Mouse (Mus musculus) liver, embryonic 13.5 days (tissue): ENCODE data around the gene Nfic. TPM values are rescaled to one million over a fixed set of nuclear protein-coding genes. Genes with fewer than 3 reads are reported as not detected.

Source experiments
- ATAC-seq: fragments of 200-750 bp; cut with Nextera tagmentation; 2 replicates; pipeline ENCODE4 v1.8.0; 2017; ENCODE audit warnings: low read depth, mild to moderate bottlenecking, moderate number of reproducible peaks, moderate library complexity
- DNase-seq: peaks from one replicate; pipeline ENCODE4 v3.0.0; 2022
- H3K27ac ChIP-seq: fragments of 300-500 bp; sonication (generic); 2 replicates; pipeline ENCODE4 v1.5.1; 2015; ENCODE audit warnings: moderate library complexity, mild to moderate bottlenecking, inconsistent platforms
- H3K27me3 ChIP-seq: fragments of 300-500 bp; sonication (generic); 2 replicates; pipeline ENCODE4 v1.6.1; 2015; ENCODE audit warnings: mild to moderate bottlenecking, inconsistent platforms
- H3K36me3 ChIP-seq: fragments of 300-500 bp; sonication (generic); 2 replicates; pipeline ENCODE4 v1.6.1; 2015; ENCODE audit warnings: mild to moderate bottlenecking, inconsistent platforms
- H3K4me1 ChIP-seq: fragments of 300-500 bp; sonication (generic); replicated peaks from 2 replicates; pipeline ENCODE4 v1.6.1; 2015; ENCODE audit warnings: inconsistent platforms
- H3K4me2 ChIP-seq: fragments of 300-500 bp; sonication (generic); 2 replicates; pipeline ENCODE4 v1.6.1; 2015; ENCODE audit warnings: inconsistent platforms, mild to moderate bottlenecking, moderate library complexity
- H3K4me3 ChIP-seq: fragments of 300-500 bp; sonication (generic); replicated peaks from 2 replicates; pipeline ENCODE4 v1.5.1; 2015; ENCODE audit warnings: mild to moderate bottlenecking, inconsistent platforms
- H3K9ac ChIP-seq: fragments of 300-500 bp; sonication (generic); 2 replicates; pipeline ENCODE4 v1.6.1; 2015; ENCODE audit warnings: mild to moderate bottlenecking, inconsistent platforms
- H3K9me3 ChIP-seq: fragments of 300-500 bp; sonication (generic); replicated peaks from 2 replicates; pipeline ENCODE4 v1.6.1; 2016; ENCODE audit warnings: inconsistent platforms
- WGBS: fragments of 180-500 bp; shearing (Covaris S2); methylation state at CpG from one replicate; pipeline ENCODE4 v1.1.7; 2015; ENCODE audit not compliant: insufficient replicate concordance; 5-methylcytosine and 5-hydroxymethylcytosine counted together
- polyA plus RNA-seq: library from polyadenylated mRNA; unstranded; fragments of >200 nt; fragmentation: Nextera tagmentation; extraction: Ambion mirVana; gene quantifications from 2 replicates; pipeline ENCODE4 v1.2.1, GENCODE M21; 2015

The Nfic gene
- polyA plus RNA-seq, 1 experiment from 2014 or later = 9.9 TPM

GRCm38 (mm10) chr10:81387716-81388115, 67.7 kb downstream of the Nfic start:
- DNase-seq (no peak), ATAC-seq (no peak)
- Histone ChIP-seq H3K4me1 (peaks cover 58% of the 10 kb centered on the region), H3K4me3 (no peak overlapping the region), H3K9me3 (no peaks in the 10 kb centered on the region), H3K4me2 (no peak overlapping the region), H3K36me3 (peaks cover 38% of the 10 kb centered on the region), H3K27ac (peak overlapping the region; percentile 50; the same call in 1 of the 2 replicates), H3K27me3 (no peaks in the 10 kb centered on the region), H3K9ac (no peak overlapping the region)
- WGBS = 88% methylated on average over 20 of the region's 20 CpGs

GRCm38 (mm10) chr10:81385603-81386306, 69.7 kb downstream of the Nfic start:
- no peak overlapping the region for H3K27ac ChIP-seq
- H3K36me3 ChIP-seq = peaks cover 38% of the 10 kb centered on the region
- DNase-seq = no peak
- H3K4me3 ChIP-seq = peak overlapping the region; percentile 96
- no peaks in the 10 kb centered on the region for H3K27me3 ChIP-seq
- peaks cover 69% of the 10 kb centered on the region for H3K4me1 ChIP-seq
- no peaks in the 10 kb centered on the region for H3K9me3 ChIP-seq
- ATAC-seq = no peak
- peak overlapping the region; percentile 89 for H3K9ac ChIP-seq
- H3K4me2 ChIP-seq = peak overlapping the region; percentile 92
- 66% methylated on average over 22 of the region's 22 CpGs for WGBS

GRCm38 (mm10) chr10:81384605-81384982, 70.8 kb downstream of the Nfic start:
- Histone ChIP-seq H3K4me2 (peak overlapping the region; percentile 92), H3K9ac (peak overlapping the region; percentile 89), H3K27me3 (no peaks in the 10 kb centered on the region), H3K4me1 (peaks cover 79% of the 10 kb centered on the region), H3K9me3 (no peaks in the 10 kb centered on the region), H3K27ac (peak overlapping the region; percentile 89), H3K4me3 (peak overlapping the region; percentile 96), H3K36me3 (peaks cover 38% of the 10 kb centered on the region)
- ATAC-seq (no peak), DNase-seq (no peak)
- under 1% methylated on average over 19 of the region's 19 CpGs for WGBS

GRCm38 (mm10) chr10:81383802-81384604, 71.4 kb downstream of the Nfic start, which contains the start of the genes Dohh and Gm48551:
Gene Dohh, plus strand, starts transcription at chr10:81384428.
Gene Gm48551, plus strand, starts transcription at chr10:81384466.
- peaks cover 34% of the 10 kb centered on the region for H3K36me3 ChIP-seq
- H3K27me3 ChIP-seq = no peaks in the 10 kb centered on the region
- H3K4me1 ChIP-seq = peaks cover 79% of the 10 kb centered on the region
- H3K9ac ChIP-seq = peak within 1 kb of the TSS; percentile 89
- WGBS = 6% methylated on average over 54 of the region's 54 CpGs
- peak within 1 kb of the TSS; percentile 96 for H3K4me3 ChIP-seq
- peak within 1 kb of the TSS; percentile 99 for H3K27ac ChIP-seq
- no peaks in the 10 kb centered on the region for H3K9me3 ChIP-seq
- H3K4me2 ChIP-seq = peak within 1 kb of the TSS; percentile 92
- peak; percentile 81 for ATAC-seq
- DNase-seq = peak; percentile 99

- H3K9me3 ChIP-seq = no peaks in the 10 kb centered on the region
- peak overlapping the region; percentile 52 for H3K4me2 ChIP-seq
- H3K4me1 ChIP-seq = peaks cover 74% of the 10 kb centered on the region
- DNase-seq = peak; percentile 86
- 12% methylated on average over 5 of the region's 5 CpGs for WGBS
- peak; percentile 76 for ATAC-seq
- H3K36me3 ChIP-seq = peaks cover 15% of the 10 kb centered on the region
- H3K9ac ChIP-seq = peak overlapping the region; percentile 69
- no peak overlapping the region for H3K4me3 ChIP-seq
- peak overlapping the region; percentile 99 for H3K27ac ChIP-seq
- H3K27me3 ChIP-seq = no peaks in the 10 kb centered on the region
Observed at GRCm38 (mm10) chr10:81382039-81382438, 73.4 kb downstream of the Nfic start.

- peaks cover 15% of the 10 kb centered on the region for H3K36me3 ChIP-seq
- WGBS = 53% methylated on average over 6 of the region's 6 CpGs
- H3K4me1 ChIP-seq = peaks cover 80% of the 10 kb centered on the region
- H3K4me3 ChIP-seq = peak overlapping the region; percentile 69
- no peaks in the 10 kb centered on the region for H3K9me3 ChIP-seq
- peak overlapping the region; percentile 82 for H3K4me2 ChIP-seq
- peak overlapping the region; percentile 99 for H3K27ac ChIP-seq
- ATAC-seq = no peak
- DNase-seq = no peak
- peak overlapping the region; percentile 87 for H3K9ac ChIP-seq
- H3K27me3 ChIP-seq = no peaks in the 10 kb centered on the region
Observed at GRCm38 (mm10) chr10:81379809-81380378, 75.5 kb downstream of the Nfic start.

- no peaks in the 10 kb centered on the region for H3K27me3 ChIP-seq
- H3K9ac ChIP-seq = peak overlapping the region; percentile 87
- H3K9me3 ChIP-seq = no peaks in the 10 kb centered on the region
- H3K36me3 ChIP-seq = peaks cover 22% of the 10 kb centered on the region
- no peak for ATAC-seq
- no peak for DNase-seq
- peak overlapping the region; percentile 99 for H3K27ac ChIP-seq
- peak overlapping the region; percentile 82 for H3K4me2 ChIP-seq
- H3K4me3 ChIP-seq = peak overlapping the region; percentile 69
- H3K4me1 ChIP-seq = peaks cover 82% of the 10 kb centered on the region
- 56% methylated on average over 3 of the region's 3 CpGs for WGBS
Observed at GRCm38 (mm10) chr10:81379183-81379553, 76.3 kb downstream of the Nfic start.

GRCm38 (mm10) chr10:81378553-81379182, 76.8 kb downstream of the Nfic start:
- Histone ChIP-seq H3K4me3 (peak overlapping the region; percentile 89), H3K9ac (peak overlapping the region; percentile 87), H3K9me3 (no peaks in the 10 kb centered on the region), H3K36me3 (peaks cover 27% of the 10 kb centered on the region), H3K27ac (peak overlapping the region; percentile 99), H3K4me2 (peak overlapping the region; percentile 82), H3K27me3 (no peaks in the 10 kb centered on the region), H3K4me1 (peaks cover 85% of the 10 kb centered on the region)
- DNase-seq (peak; percentile 100), ATAC-seq (peak; percentile 85)
- under 1% methylated on average over 46 of the region's 46 CpGs for WGBS

- 1% methylated on average over 46 of the region's 59 CpGs for WGBS
- DNase-seq = no peak
- H3K4me1 ChIP-seq = peaks cover 85% of the 10 kb centered on the region
- no peak for ATAC-seq
- peak within 1 kb of the TSS; percentile 89 for H3K4me3 ChIP-seq
- H3K27ac ChIP-seq = peak within 1 kb of the TSS; percentile 99
- H3K9me3 ChIP-seq = no peaks in the 10 kb centered on the region
- H3K4me2 ChIP-seq = peak within 1 kb of the TSS; percentile 89
- no peaks in the 10 kb centered on the region for H3K27me3 ChIP-seq
- H3K36me3 ChIP-seq = peaks cover 34% of the 10 kb centered on the region
- peak within 1 kb of the TSS; percentile 99 for H3K9ac ChIP-seq
Observed at GRCm38 (mm10) chr10:81377793-81378552, 77.5 kb downstream of the Nfic start, which contains the start of gene Fzr1. Gene Fzr1, minus strand, starts transcription at chr10:81378516.

GRCm38 (mm10) chr10:81377362-81377664, 78.1 kb downstream of the Nfic start:
- WGBS = 41% methylated on average over 2 of the region's 2 CpGs
- Histone ChIP-seq H3K27ac (peak overlapping the region; percentile 95), H3K9ac (peak overlapping the region; percentile 99), H3K27me3 (no peaks in the 10 kb centered on the region), H3K4me2 (peak overlapping the region; percentile 89), H3K9me3 (no peaks in the 10 kb centered on the region), H3K4me3 (peak overlapping the region; percentile 89), H3K36me3 (peaks cover 40% of the 10 kb centered on the region), H3K4me1 (peaks cover 85% of the 10 kb centered on the region)
- DNase-seq (no peak), ATAC-seq (no peak)
